Comparison of ENCODE assay signal across 14 mouse cellular contexts in the genomic region with DNA sequence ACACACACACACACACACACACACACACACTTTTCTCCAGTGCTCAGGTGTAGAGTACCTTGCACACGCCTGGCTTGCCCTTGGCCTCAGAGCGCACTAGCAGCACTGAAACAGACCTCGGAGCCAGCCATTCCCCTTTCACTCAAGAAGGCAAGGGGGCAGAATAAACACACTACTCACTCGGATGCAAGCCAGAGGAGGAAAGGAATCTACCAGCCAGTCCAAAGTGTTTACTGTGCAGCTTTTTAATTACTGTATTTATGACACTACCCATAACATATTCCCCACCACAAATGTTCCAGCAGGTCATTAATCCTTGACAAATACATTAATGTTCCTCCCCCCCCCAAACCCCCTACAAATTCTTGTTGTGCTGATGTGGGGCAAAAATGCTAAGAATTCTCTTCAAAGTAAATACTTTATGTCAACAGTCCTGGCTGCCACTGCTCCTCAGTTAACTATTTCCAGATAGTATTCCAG.
DNase-seq lines count a peak whose midpoint lies in the region; ATAC-seq and TF ChIP-seq lines count a peak whose summit lies in the region.
"Had no signal": no experiment of that assay in that cellular context is flagged by ENCODE, and none has a peak within 500 bp of the region (broad histone marks: within the 10 kb centered on the region; RNA-seq: fewer than 3 reads in every experiment).

No protein-coding gene starts in this region.

- H3K27ac ChIP-seq in forebrain, embryonic 11.5 days (ENCODE audit: low read depth, low read length): no peak overlapping the region
- no peak overlapping the region for H3K27ac ChIP-seq in forebrain, postnatal 0 days (ENCODE audit: low read depth, low read length)
- H3K27ac ChIP-seq in stomach, embryonic 15.5 days: no peak overlapping the region
- no peak overlapping the region for H3K27ac ChIP-seq in stomach, postnatal 0 days (replicated peaks)
- H3K27ac ChIP-seq in liver, postnatal 0 days (ENCODE audit: low read depth): no peak overlapping the region
- no peak overlapping the region for H3K27ac ChIP-seq in layer of hippocampus, adult 2 months
- H3K27ac ChIP-seq: forebrain, embryonic 13.5 days; midbrain, embryonic 10.5 days had no signal

- H3K4me2 ChIP-seq in forebrain, embryonic 11.5 days (ENCODE audit: low read depth, low read length, severe bottlenecking): no peak overlapping the region
- no peak overlapping the region for H3K4me2 ChIP-seq in forebrain, postnatal 0 days (ENCODE audit: low read depth)
- H3K4me2 ChIP-seq in stomach, embryonic 15.5 days: no peak overlapping the region
- H3K4me2 ChIP-seq in stomach, postnatal 0 days (replicated peaks; ENCODE audit: low read depth): no peak overlapping the region
- peak overlapping the region; percentile 46 for H3K4me2 ChIP-seq in liver, postnatal 0 days (ENCODE audit: low read depth, low read length)
- H3K4me2 ChIP-seq: forebrain, embryonic 13.5 days had no signal

- no peak for TF ChIP-seq EP300 in stomach, postnatal 0 days (optimal IDR thresholded peaks at IDR 0.05)
- TF ChIP-seq EP300 in liver, postnatal 0 days (IDR thresholded peaks at IDR 0.05; ENCODE audit: low read depth): no peak

- H3K4me3 ChIP-seq in forebrain, embryonic 11.5 days (ENCODE audit: low read depth, low read length): no peak overlapping the region
- H3K4me3 ChIP-seq in forebrain, postnatal 0 days (ENCODE audit: low read depth, low read length): no peak overlapping the region
- no peak overlapping the region for H3K4me3 ChIP-seq in stomach, embryonic 15.5 days (replicated peaks)
- no peak overlapping the region for H3K4me3 ChIP-seq in stomach, postnatal 0 days (ENCODE audit: low read depth, low read length)
- H3K4me3 ChIP-seq in liver, postnatal 0 days (ENCODE audit: low read depth, low read length): no peak overlapping the region
- H3K4me3 ChIP-seq in layer of hippocampus, adult 2 months: no peak overlapping the region
- H3K4me3 ChIP-seq: forebrain, embryonic 13.5 days; midbrain, embryonic 10.5 days had no signal

- ATAC-seq in forebrain, embryonic 11.5 days (replicated peaks; ENCODE audit: low FRiP score): no peak
- ATAC-seq in forebrain, postnatal 0 days: no peak
- peak; percentile 50; the same call in 1 of the 2 replicates for ATAC-seq in stomach, embryonic 15.5 days (ENCODE audit: insufficient read depth, low FRiP score, low read depth)
- ATAC-seq in stomach, postnatal 0 days (ENCODE audit: low FRiP score, low TSS enrichment): no peak
- no peak for ATAC-seq in liver, postnatal 0 days
- ATAC-seq: forebrain, embryonic 13.5 days had no signal

- 59% methylated on average over 4 of the region's 4 CpGs for WGBS in forebrain, embryonic 11.5 days
- WGBS in forebrain, postnatal 0 days: 60% methylated on average over 4 of the region's 4 CpGs
- WGBS in stomach, embryonic 15.5 days: 34% methylated on average over 4 of the region's 4 CpGs
- WGBS in stomach, postnatal 0 days: 33% methylated on average over 4 of the region's 4 CpGs
- WGBS in liver, postnatal 0 days (ENCODE audit: insufficient replicate concordance): 37% methylated on average over 4 of the region's 4 CpGs

- no peaks in the 10 kb centered on the region for H3K36me3 ChIP-seq in forebrain, embryonic 11.5 days (ENCODE audit: control insufficient read depth, insufficient read depth, low read length)
- H3K36me3 ChIP-seq in forebrain, postnatal 0 days (ENCODE audit: insufficient read depth): no peaks in the 10 kb centered on the region
- H3K36me3 ChIP-seq in stomach, embryonic 15.5 days: no peaks in the 10 kb centered on the region
- no peaks in the 10 kb centered on the region for H3K36me3 ChIP-seq in stomach, postnatal 0 days (ENCODE audit: control insufficient read depth, insufficient read depth, low read length)
- H3K36me3 ChIP-seq in liver, postnatal 0 days (replicated peaks; ENCODE audit: insufficient read depth, low read length): no peaks in the 10 kb centered on the region; the same call in 1 of the 2 replicates
- H3K36me3 ChIP-seq: midbrain, embryonic 10.5 days had no signal

- peak; percentile 41 for DNase-seq in forebrain, embryonic 11.5 days (ENCODE audit: low spot score)
- DNase-seq in forebrain, postnatal 0 days: no peak
- no peak for DNase-seq in stomach, postnatal 0 days (ENCODE audit: low spot score)
- DNase-seq in liver, postnatal 0 days: no peak
- DNase-seq in left cerebral cortex, adult 9 months (ENCODE audit: low spot score in 2 of 2): no peak
- DNase-seq in embryo, embryonic 10 days (ENCODE audit: low spot score): no peak
- DNase-seq in layer of hippocampus, adult 2 months (ENCODE audit: low spot score in 2 of 2): no peak
- DNase-seq: gastrocnemius, postnatal 36 days; heart, postnatal 14 days; left cerebral cortex, postnatal 4 days; right cerebral cortex, adult 18-20 months had no signal

- no peak for TF ChIP-seq CTCF in forebrain, postnatal 0 days (IDR thresholded peaks at IDR 0.05; ENCODE audit: low read depth)
- TF ChIP-seq CTCF in stomach, postnatal 0 days (IDR thresholded peaks at IDR 0.05; ENCODE audit: low read depth): no peak
- no peak for TF ChIP-seq CTCF in liver, postnatal 0 days (IDR thresholded peaks at IDR 0.05; ENCODE audit: low read depth)
- no peak for TF ChIP-seq CTCF in layer of hippocampus, adult 2 months (conservative IDR thresholded peaks at IDR 0.05)

- H3K9ac ChIP-seq in forebrain, embryonic 11.5 days (ENCODE audit: low read length): no peak overlapping the region
- no peak overlapping the region for H3K9ac ChIP-seq in forebrain, postnatal 0 days
- no peak overlapping the region for H3K9ac ChIP-seq in stomach, embryonic 15.5 days
- H3K9ac ChIP-seq in stomach, postnatal 0 days (ENCODE audit: low read length): no peak overlapping the region
- no peak overlapping the region for H3K9ac ChIP-seq in liver, postnatal 0 days (replicated peaks)
- H3K9ac ChIP-seq: forebrain, embryonic 13.5 days had no signal

- peaks cover 6% of the 10 kb centered on the region; the same call in 1 of the 2 replicates for H3K4me1 ChIP-seq in forebrain, embryonic 11.5 days (replicated peaks; ENCODE audit: control insufficient read depth, insufficient read depth, low read length)
- H3K4me1 ChIP-seq in forebrain, postnatal 0 days (ENCODE audit: insufficient read depth): no peaks in the 10 kb centered on the region; the same call in 1 of the 2 replicates
- H3K4me1 ChIP-seq in stomach, embryonic 15.5 days: peaks cover 6% of the 10 kb centered on the region
- no peaks in the 10 kb centered on the region for H3K4me1 ChIP-seq in stomach, postnatal 0 days (replicated peaks; ENCODE audit: control insufficient read depth, insufficient read depth)
- H3K4me1 ChIP-seq in liver, postnatal 0 days (ENCODE audit: insufficient read depth): no peaks in the 10 kb centered on the region; the same call in 1 of the 2 replicates

- no peaks in the 10 kb centered on the region for H3K9me3 ChIP-seq in forebrain, embryonic 11.5 days (ENCODE audit: control insufficient read depth, low read length)
- no peaks in the 10 kb centered on the region for H3K9me3 ChIP-seq in forebrain, postnatal 0 days (ENCODE audit: low read length)
- H3K9me3 ChIP-seq in stomach, embryonic 15.5 days: no peaks in the 10 kb centered on the region
- H3K9me3 ChIP-seq in stomach, postnatal 0 days (ENCODE audit: control insufficient read depth, low read length): no peaks in the 10 kb centered on the region
- H3K9me3 ChIP-seq in liver, postnatal 0 days (ENCODE audit: low read length): peaks cover 4% of the 10 kb centered on the region; the same call in 1 of the 2 replicates
- H3K9me3 ChIP-seq: forebrain, embryonic 13.5 days; midbrain, embryonic 10.5 days had no signal

- no peaks in the 10 kb centered on the region for H3K27me3 ChIP-seq in forebrain, embryonic 11.5 days (ENCODE audit: control insufficient read depth, insufficient read depth, low read length)
- H3K27me3 ChIP-seq in forebrain, postnatal 0 days (ENCODE audit: insufficient read depth, low read length): no peaks in the 10 kb centered on the region
- no peaks in the 10 kb centered on the region for H3K27me3 ChIP-seq in stomach, embryonic 15.5 days (replicated peaks)
- no peaks in the 10 kb centered on the region for H3K27me3 ChIP-seq in stomach, postnatal 0 days (ENCODE audit: control insufficient read depth, insufficient read depth, low read length)
- no peaks in the 10 kb centered on the region for H3K27me3 ChIP-seq in liver, postnatal 0 days (ENCODE audit: insufficient read depth, low read length)
- H3K27me3 ChIP-seq: forebrain, embryonic 13.5 days had no signal
